Mouse (Mus musculus): ENCODE measurements at regions not wholly inside any gene's neighbourhood (a gene's known extent, or its start where the extent isn't known, plus 50 kb on each side); places are given as distances from the start of the nearest gene placed in this dataset.

- no peak for TF ChIP-seq SIN3A (IDR thresholded peaks at IDR 0.05; ENCODE audit: low read length)
- TF ChIP-seq KAT2A (IDR thresholded peaks at IDR 0.05; ENCODE audit: insufficient replicate concordance, low read length), result no peak
- TF ChIP-seq EP300 (IDR thresholded peaks at IDR 0.05; ENCODE audit: low read length), result no peak
- no peak for TF ChIP-seq POLR2A (IDR thresholded peaks at IDR 0.05; ENCODE audit: low read depth, low read length)
Observed at GRCm38 (mm10) chr19:27514267-27514666, 84.6 kb upstream of the Pum3 start.

Data from CH12.LX (cell line).